Mouse (Mus musculus): ENCODE data around the gene Irx6. TPM values are rescaled to one million over a fixed set of nuclear protein-coding genes. Genes with fewer than 3 reads are reported as not detected.

Gene Irx6
- not detected for total RNA-seq (2021)
- long read RNA-seq, experiment 1 = 0 reads
- long read RNA-seq, experiment 2 = 0 reads

DNA sequence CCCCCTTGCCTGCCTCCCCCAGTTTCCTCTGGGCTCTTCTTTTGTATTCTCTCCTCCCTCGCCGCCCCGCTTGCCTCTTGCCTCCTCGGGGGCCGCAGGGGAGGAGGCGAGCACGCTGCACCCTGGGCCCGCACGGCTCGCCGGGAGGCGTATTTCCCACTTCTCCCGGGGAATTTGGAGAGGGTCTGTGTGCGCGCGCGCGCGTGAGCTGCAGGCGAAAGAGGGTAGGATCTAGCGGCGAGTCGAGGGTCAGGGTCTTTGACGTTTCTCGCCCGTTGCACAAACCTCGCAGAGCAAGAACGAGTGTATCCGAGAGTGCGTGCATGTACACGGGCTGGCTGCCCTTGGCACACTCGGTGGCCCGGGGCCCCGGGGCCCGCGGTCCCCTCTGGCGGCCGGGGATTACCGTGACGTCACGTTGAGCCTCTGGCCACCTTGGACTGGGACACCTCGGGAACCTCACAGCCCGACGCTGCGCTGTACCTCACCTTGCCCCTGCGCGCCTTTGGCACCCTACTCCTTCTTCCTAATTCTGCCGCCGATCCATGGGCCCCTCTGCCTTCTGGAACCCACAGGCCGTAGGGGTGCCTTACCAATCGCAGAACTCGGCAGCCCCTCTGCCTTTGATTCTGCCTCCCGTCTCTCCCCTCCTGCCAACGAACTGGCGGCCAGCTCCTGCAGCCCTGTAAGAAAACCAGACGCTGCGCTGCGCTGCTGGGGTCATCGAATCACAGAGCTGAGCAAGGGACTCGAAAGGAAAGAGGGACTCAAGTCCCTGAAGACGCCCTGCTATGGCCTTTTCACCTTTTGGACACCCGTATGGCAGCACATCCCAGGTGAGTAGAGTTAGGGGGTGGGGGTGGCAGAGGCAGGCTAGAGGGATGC lies at the start of gene Irx6:
Gene Irx6, plus strand, starts transcription at position 45 of the 885 bp plus-strand sequence.
- intact Hi-C loops (cut with DNase I) = no loop called here
- no peak for DNase-seq

DNA sequence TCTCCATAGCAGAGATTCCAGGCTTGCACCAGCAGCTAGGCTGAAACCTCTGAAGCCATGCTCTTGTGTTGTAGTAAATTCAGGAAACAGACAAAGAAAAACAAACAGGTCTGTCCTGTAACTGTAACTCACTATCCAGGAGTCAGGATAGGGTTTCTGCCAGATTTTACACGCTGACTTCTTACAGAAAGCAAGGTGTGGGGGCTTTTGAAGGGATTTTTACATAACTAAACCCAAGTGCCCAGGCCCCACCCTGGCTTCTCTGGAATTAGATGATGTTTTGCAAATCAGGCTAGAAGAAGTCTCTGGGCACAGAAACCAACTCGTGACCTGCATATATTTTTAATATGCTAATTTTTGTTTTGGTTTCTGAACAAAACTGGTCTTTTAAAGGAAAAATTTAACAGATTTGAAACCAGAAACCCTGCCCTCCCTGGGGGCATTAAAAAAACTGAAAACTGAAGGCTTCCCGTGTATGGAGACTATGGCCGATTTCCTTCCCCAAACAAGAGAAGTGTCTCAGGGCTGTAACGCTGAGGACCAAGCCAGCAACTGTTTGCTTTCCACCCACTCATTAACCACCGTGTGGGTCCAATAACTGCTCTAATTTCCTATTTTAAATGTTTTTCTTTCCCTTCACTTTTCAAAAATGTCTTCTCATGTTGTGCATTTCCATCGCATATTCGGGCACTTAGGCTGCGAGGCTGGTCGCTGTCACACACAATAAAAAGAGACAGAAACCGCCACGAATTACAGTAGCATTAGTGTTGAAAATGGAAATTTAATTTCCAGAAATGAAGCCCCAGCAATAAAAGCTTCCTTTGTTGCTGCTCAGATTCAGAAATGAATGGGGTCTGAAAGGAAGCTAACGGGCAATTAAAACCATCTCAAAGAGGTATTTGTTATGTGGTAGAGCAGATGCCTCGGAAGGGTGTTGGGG lies 45.1 kb upstream of the Irx6 start:
- intact Hi-C loops (cut with DNase I) = no loop called here
- DNase-seq = no peak

DNA sequence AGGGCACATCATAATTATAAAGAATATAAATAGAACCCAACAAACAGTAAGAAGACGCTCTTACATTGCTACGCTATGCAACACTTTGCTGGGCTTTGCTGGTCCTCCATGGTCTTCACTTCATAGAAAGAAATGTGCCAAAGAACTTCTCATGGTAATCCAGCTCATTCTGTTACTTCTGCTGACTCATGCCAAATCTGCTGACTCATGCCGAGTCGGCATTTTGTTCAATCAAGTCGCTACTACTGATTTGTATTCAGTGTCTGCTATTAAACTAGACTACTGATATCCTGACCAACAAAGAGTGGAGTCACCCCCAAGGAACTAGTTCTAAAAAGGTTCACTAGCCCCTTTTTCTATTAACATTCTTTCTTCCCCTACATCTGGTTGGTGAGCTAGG lies 40.9 kb upstream of the Irx6 start:
- intact Hi-C loops (cut with DNase I) = no loop called here
- no peak for DNase-seq

DNA sequence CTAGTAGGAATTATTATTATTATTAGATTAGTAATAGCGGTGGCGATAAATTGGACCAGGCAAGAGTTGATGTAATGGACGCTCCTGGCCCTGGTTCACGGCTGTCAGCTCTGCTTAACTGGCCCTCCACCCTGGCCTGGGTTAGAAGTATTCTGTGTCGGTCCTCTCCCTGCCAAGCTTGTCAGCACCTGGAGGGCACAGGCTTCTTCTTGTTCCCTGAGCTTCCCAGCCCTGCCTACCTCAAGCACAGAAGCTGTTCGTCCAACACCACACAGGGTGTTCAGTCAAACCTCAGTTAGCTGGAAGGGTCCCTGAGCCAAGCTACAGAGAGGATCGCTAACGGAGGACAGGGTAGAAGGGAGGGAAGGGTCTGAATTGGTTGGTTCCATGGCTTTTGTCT lies 33.3 kb upstream of the Irx6 start:
- DNase-seq = no peak
- intact Hi-C loops (cut with DNase I) = no loop called here

DNA sequence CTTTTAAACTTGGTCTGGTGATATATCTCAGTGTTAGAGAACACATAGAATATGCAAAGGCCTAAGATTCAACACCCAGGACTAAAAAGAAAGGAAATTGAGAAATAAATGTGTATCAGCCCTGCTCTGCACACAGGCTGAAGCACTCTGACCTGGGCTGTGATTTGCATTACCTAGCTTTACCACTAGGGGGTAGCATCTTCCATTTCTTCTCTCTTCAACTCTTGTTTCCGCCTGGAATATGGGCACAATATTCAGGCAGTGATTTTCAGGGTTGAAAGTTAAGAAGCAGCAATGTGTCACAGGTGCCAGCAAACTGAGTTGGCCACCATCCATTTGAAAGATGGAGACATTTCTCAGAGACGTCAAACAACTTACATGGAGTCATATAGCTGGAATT lies 27.5 kb upstream of the Irx6 start:
- intact Hi-C loops (cut with DNase I) = no loop called here

DNA sequence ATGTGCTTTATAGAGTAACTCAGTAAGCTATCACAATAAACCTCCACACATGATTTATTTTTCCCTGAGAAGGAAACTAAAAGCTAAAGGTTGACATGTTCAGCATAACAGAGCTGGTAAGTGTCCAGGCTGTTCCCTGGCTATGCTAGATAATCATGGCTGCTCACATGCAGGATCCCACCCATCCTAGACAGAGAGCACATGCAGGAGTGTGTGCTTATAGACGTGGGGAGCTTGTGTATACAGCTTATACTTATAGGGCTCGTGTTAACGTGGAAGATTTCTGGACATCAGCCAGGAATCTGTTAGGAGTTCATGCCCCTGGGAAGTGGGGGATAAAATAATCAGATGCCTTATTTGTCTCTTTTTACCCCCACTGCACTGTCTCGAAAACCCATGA lies 9.9 kb upstream of the Irx6 start:
- intact Hi-C loops (cut with DNase I) = no loop called here
- no peak for DNase-seq

More for the DNA sequence above, 27.5 kb upstream of the Irx6 start:
- DNase-seq = no peak

DNA sequence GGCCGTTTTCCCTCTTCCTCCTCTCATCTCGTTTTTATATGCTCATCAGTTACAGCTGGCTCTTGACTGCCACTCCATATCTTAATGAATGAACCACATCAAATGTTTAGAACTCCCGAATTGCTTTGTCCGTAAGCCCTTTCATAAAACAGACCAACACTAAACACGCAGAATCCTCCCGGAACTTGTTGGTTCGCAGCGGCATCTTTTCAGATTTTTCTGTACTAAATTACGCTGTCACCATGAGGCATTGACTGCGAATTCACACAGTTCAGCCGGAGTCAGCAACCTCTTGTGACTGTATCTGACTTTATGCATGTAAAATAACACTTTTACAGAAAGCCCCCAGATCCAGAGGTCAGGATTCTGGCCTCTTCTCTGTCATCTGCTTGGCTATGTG lies 3.9 kb upstream of the Irx6 start:
- intact Hi-C loops (cut with DNase I) = no loop called here
- DNase-seq = no peak

DNA sequence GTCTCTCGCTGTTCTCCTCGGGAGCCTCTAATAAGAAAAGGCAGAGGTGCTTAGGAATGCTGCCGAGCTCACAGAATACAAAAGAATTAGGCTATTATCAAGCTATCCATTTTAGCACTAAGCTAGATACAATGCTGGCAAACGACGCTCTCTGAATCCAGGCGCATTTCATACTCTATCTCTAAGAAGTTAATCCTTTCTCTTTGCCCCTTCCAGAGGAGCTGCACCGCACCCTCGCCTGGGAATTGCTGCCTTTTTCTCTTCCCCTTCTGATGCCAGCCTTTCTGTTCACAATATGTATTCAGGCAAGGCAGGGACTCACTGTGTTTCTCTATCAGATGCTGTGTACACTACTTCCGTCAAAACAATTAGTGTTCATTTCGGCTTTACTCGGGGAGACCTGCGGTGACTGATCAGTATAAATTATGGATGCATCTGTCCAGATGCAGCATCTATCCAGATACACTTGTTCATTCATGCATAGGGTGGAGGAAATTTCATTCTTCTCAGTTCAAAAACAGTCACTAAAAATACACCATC lies 3.4 kb upstream of the Irx6 start:
- no peak for DNase-seq
- intact Hi-C loops (cut with DNase I) = no loop called here

DNA sequence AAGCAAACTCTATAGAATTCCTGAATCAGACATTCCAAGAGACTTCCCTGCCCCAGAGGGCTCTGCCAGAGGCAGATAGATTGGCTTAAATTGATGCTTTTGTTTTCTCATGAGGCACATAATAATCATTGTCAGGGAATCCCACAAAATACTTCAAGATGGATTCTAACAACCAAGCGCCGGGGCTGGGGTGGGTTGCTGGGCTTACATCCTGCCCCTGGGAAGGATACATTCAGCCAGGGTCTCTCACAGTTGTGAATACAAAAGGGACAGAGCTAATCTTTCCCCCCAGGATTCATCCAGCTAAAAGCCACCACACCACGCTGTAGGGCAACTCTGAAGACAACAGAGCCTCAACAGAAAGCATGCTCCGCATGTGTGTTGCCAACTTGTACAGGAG lies 2.2 kb upstream of the Irx6 start:
- no peak for DNase-seq
- intact Hi-C loops (cut with DNase I) = no loop called here

DNA sequence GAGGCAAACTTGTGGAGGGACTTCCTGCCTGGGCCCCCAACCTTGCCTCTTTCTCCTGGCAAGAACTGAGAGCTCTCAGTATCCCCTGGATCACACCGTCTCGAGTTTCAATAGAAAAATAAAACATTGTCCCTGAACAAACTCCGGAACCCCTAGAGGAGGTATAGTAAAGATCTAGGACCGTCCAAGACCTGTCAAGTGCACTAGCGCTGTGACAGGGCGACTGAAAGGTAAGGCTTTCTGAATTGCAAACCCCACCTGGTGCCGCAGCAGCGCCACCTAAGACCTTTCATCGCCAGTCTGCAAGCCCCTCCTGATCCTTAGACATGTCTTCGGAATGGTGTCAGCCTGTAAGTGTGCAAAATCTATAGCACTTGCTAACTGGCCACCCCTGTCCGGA lies 987 bp upstream of the Irx6 start:
- no peak for DNase-seq
- intact Hi-C loops (cut with DNase I) = no loop called here

DNA sequence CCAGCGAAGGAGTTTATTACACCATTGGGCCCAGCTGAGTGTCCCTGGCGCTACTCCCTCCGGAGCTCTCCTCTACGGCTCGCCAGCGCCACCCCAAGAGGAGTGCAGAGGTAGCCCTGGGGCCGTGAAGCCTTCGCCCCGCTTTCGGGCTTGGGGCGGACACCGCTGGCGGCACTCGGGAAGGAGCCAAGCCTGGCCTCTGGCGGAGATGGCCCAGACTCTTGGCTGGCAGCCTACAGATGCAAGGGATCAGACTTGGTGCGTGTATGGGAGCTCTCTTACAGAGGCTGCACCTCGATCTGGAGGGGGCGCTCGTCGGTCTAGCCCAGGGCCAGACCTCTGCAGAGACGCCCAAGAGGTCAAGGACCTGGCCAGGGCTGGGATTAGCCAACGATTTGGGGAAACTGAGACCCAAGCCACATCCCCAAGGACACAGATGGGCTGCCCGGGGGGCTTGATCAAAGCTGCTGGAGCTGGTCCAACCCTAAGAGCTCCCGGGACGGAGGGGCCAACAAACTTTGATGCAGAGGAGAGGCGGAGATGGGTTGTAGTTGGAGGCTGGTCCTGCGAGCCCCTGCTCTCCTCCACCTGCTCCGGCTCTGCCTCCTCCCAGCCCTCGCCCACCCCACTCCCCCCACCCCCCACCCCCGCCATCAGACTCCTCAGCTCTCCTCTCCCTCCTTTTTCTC lies 389 bp upstream of the Irx6 start:
- DNase-seq = peak; percentile 17 to 22
- intact Hi-C loops (cut with DNase I) = no loop called here

DNA sequence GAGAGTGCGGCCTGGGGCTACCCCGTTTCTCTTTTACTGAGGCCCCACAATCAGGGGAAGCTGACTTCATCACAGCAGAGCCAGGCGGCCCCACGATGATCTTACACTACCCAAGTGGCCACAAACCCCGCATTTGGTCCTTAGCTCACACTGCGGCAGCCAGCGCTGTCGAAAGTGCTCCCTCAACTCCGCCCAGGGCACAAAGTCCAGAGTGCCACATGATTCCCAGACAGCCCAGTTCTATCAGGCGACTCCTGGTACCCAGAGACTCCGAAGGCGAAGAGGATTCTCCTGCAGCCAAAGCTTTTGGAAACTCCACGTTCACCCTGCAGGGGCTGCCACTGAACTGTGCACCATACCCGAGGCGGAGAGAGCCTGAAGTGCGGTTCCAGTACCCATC lies 4.3 kb downstream of the Irx6 start:
- DNase-seq = no peak
- intact Hi-C loops (cut with DNase I) = no loop called here

DNA sequence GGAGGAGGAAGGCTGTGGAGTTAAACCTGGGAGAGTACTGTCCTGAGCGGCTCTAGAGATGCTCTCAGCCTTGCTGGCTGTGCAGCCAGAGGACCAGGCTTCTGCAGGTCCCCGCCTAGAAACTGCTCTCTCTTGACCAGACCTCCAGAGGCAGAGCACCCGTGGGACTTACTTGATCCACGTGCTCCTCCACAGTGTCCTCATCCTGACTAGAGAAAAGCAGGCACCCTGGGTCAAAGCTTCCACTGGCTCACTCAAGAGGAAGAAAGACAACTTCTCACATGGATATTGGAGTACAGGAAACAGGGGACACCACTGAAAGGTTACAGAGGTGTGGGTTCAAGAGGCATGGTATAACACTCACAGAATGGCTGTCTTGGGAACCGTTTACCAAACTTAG lies 23.3 kb downstream of the Irx6 start:
- intact Hi-C loops (cut with DNase I) = no loop called here
- DNase-seq = no peak

DNA sequence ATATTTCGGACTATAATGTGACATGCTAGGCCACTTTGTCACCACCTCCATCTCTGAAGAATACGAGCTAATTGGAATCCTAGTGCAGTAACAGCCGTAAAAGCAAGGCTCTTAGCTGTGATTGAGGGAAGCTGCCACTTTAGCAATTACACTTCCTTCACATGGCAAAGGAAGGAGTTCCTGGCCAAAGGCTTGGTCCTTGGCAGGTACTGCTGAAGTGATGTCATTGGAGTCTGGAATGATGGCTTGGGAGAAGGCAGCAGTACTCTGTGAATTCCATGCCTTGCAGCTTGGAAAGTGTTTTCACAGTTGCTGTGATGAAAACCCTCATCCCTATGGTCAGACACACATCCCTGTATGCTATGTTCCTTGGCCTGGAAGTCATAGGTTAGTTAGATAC lies 24.3 kb downstream of the Irx6 start:
- intact Hi-C loops (cut with DNase I) = no loop called here
- DNase-seq = no peak

DNA sequence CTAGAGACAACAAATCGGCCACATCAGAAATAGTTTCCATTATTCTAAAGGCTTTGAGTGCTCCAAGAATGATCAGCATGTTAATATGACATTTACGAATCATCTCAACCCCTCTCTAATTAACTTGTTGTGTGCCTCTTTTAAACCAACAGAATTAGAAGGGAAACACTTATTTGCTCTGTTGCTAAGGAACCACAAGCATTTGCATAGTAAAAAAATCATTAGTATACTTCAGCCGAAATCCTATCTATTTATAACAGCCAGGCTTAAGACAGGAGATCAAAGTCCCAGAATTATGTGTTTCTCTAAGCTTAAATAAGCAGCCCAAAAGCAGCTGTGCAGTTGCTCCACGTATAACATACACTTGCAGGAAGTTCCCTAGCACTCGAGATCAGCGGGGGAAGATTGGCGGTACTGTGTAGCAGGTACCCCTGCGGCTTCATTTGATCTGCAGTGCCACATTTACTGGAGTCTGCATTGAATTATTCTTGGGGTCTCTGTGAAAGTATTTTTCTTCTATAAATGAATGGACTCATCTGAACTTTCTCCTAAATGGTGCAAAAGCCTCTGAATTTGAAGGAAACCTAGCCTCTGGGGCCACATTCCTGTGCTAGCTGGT lies 25.9 kb downstream of the Irx6 start:
- DNase-seq = no peak
- intact Hi-C loops (cut with DNase I) = no loop called here

DNA sequence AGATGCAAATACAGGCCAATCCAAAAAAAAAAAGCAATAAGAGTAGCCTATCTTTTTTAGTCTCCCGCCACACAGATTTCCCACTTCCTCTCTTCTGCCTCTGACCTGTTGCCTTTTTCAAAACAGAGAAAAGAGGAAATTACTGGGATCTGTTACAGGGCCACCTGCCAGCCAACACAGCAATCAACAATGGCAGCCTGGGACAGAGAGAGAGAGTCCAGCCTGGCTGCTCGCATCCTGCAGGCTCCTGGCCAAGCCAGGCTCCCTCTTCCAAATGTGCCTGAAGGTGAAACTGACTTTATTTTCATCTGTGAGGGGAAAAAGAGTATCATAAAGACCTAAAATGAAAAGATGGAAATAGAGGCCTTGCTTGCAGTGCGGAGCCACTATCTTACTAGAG lies 29.3 kb downstream of the Irx6 start:
- intact Hi-C loops (cut with DNase I) = no loop called here
- DNase-seq = no peak

DNA sequence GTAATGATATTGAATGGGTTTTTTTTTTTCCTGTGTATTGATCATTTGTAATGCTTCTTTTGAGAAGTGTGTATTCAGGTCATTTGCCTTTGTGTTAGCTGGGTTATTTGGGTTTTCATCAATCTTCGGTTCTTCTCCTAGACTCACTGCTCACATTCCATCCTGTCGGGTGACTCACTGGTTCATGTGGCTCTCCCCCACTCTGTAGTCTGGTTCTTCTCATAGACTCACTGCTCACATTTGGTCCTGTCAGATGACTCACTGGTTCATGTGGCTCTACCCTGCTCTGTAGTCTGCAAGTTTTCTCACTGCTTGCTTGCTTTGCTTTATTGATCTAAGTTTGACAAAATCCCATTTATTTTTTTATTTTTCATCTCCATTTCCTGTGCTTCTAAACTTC lies 32.2 kb downstream of the Irx6 start:
- intact Hi-C loops (cut with DNase I) = no loop called here
- DNase-seq = no peak

DNA sequence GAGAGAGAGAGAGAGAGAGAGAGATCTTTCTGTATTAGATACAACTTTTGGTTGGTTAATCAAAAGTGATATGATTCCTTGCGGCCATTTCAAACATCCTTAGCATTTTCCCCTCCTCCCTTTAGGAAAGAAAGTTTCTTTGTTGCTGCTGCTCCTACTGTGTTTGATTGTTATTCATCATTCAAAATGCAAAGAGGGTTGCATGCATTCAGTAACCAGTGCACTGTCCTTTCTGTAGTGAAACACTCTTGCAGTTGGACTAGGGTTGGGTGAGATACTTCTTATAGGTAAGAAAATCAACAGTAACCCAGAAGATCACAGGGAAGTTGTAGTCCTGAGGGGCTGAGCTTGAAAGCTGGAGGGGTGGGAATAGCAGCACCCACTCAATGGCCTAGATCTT lies 39.2 kb downstream of the Irx6 start:
- DNase-seq = no peak
- intact Hi-C loops (cut with DNase I) = no loop called here

DNA sequence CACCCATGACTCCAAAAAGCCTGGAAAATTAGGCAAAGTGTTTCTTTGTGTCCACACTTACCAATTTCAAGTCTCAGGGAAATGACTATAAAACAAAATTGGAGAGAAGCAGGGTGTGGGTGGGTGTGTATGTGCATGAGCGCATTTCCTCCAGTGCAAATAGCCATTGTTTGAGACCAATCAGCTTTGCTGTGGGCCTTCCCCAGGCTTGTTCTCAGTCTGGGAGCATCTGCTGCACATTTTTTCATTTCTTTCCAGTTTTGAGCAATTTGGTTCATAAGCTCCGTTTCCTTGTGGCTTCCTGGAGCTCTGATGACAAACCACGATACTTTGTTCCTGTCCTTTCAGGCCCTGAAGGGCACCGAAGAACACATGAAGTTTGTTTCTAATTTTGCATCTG lies 43.3 kb downstream of the Irx6 start:
- intact Hi-C loops (cut with DNase I) = no loop called here
- no peak for DNase-seq

DNA sequence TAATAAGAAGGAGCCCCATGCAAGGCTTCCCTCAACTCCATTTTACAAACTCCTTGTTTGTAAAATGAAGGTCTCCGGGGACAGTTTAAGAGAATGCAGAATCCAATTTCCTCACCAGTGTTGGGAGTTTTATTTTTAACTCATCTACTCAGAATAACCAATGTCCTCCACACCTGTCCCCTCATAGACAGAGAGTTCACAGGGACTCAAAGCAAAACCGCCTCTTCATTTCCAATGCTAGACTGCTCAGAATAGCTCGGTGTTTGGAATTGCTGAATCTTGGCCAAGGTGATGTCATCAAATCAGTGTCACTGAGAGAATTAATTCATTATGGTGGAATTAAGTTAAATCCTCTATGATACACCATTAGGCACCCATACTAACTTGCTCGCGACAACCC lies 44.0 kb downstream of the Irx6 start:
- intact Hi-C loops (cut with DNase I) = no loop called here
- no peak for DNase-seq
